Mouse (Mus musculus): ENCODE data around the gene Bco2. TPM values are rescaled to one million over a fixed set of nuclear protein-coding genes. Genes with fewer than 3 reads are reported as not detected.

Gene Bco2
- polyA plus RNA-seq, 1 experiment: 4.3 TPM

GRCm38 (mm10) chr9:50500467-50500973, 54.5 kb downstream of the Bco2 start:
- TF ChIP-seq CTCF (IDR thresholded peaks at IDR 0.05; ENCODE audit: extremely low read depth, insufficient read depth, low read length) (no peak), POLR2A (IDR thresholded peaks at IDR 0.05; ENCODE audit: extremely low read depth, insufficient read depth, low read length) (no peak)
- Histone ChIP-seq H3K4me3 (ENCODE audit: insufficient read depth, low read length) (peak overlapping the region; percentile 9; the same call in 1 of the 2 replicates), H3K27ac (ENCODE audit: insufficient read depth, low read length) (no peak overlapping the region), H3K4me1 (ENCODE audit: control insufficient read depth, insufficient read depth, low read length) (no peaks in the 10 kb centered on the region)

GRCm38 (mm10) chr9:50499781-50500180, 55.2 kb downstream of the Bco2 start:
- TF ChIP-seq CTCF (IDR thresholded peaks at IDR 0.05; ENCODE audit: extremely low read depth, insufficient read depth, low read length) (no peak), POLR2A (IDR thresholded peaks at IDR 0.05; ENCODE audit: extremely low read depth, insufficient read depth, low read length) (no peak)
- Histone ChIP-seq H3K27ac (ENCODE audit: insufficient read depth, low read length) (no peak overlapping the region), H3K4me3 (ENCODE audit: insufficient read depth, low read length) (no peak overlapping the region), H3K4me1 (ENCODE audit: control insufficient read depth, insufficient read depth, low read length) (no peaks in the 10 kb centered on the region)

- no peak overlapping the region for H3K4me3 ChIP-seq (ENCODE audit: insufficient read depth, low read length)
Measured at GRCm38 (mm10) chr9:50498815-50499214, 56.2 kb downstream of the Bco2 start.

GRCm38 (mm10) chr9:50497536-50497935, 57.4 kb downstream of the Bco2 start:
- Histone ChIP-seq H3K4me1 (ENCODE audit: control insufficient read depth, insufficient read depth, low read length) (no peaks in the 10 kb centered on the region), H3K4me3 (ENCODE audit: insufficient read depth, low read length) (no peak overlapping the region), H3K27ac (ENCODE audit: insufficient read depth, low read length) (no peak overlapping the region)
- TF ChIP-seq CTCF (IDR thresholded peaks at IDR 0.05; ENCODE audit: extremely low read depth, insufficient read depth, low read length) (no peak), POLR2A (IDR thresholded peaks at IDR 0.05; ENCODE audit: extremely low read depth, insufficient read depth, low read length) (no peak)

More at GRCm38 (mm10) chr9:50498815-50499214, 56.2 kb downstream of the Bco2 start:
- no peak for TF ChIP-seq CTCF (IDR thresholded peaks at IDR 0.05; ENCODE audit: extremely low read depth, insufficient read depth, low read length)
- no peak for TF ChIP-seq POLR2A (IDR thresholded peaks at IDR 0.05; ENCODE audit: extremely low read depth, insufficient read depth, low read length)
- Histone ChIP-seq H3K27ac (ENCODE audit: insufficient read depth, low read length) (no peak overlapping the region), H3K4me1 (ENCODE audit: control insufficient read depth, insufficient read depth, low read length) (no peaks in the 10 kb centered on the region)

GRCm38 (mm10) chr9:50497076-50497475, 57.9 kb downstream of the Bco2 start:
- no peak overlapping the region for H3K27ac ChIP-seq (ENCODE audit: insufficient read depth, low read length)
- TF ChIP-seq CTCF (IDR thresholded peaks at IDR 0.05; ENCODE audit: extremely low read depth, insufficient read depth, low read length) (no peak), POLR2A (IDR thresholded peaks at IDR 0.05; ENCODE audit: extremely low read depth, insufficient read depth, low read length) (no peak)
- H3K4me3 ChIP-seq (ENCODE audit: insufficient read depth, low read length): no peak overlapping the region
- H3K4me1 ChIP-seq (ENCODE audit: control insufficient read depth, insufficient read depth, low read length): no peaks in the 10 kb centered on the region

- H3K27ac ChIP-seq (ENCODE audit: insufficient read depth, low read length): no peak overlapping the region
- no peak for TF ChIP-seq CTCF (IDR thresholded peaks at IDR 0.05; ENCODE audit: extremely low read depth, insufficient read depth, low read length)
- TF ChIP-seq POLR2A (IDR thresholded peaks at IDR 0.05; ENCODE audit: extremely low read depth, insufficient read depth, low read length): no peak
Measured at GRCm38 (mm10) chr9:50496546-50496945, 58.4 kb downstream of the Bco2 start.

GRCm38 (mm10) chr9:50496151-50496505, 58.9 kb downstream of the Bco2 start:
- Histone ChIP-seq H3K27ac (ENCODE audit: insufficient read depth, low read length) (no peak overlapping the region), H3K4me1 (ENCODE audit: control insufficient read depth, insufficient read depth, low read length) (no peaks in the 10 kb centered on the region), H3K4me3 (ENCODE audit: insufficient read depth, low read length) (no peak overlapping the region)
- no peak for TF ChIP-seq CTCF (IDR thresholded peaks at IDR 0.05; ENCODE audit: extremely low read depth, insufficient read depth, low read length)
- TF ChIP-seq POLR2A (IDR thresholded peaks at IDR 0.05; ENCODE audit: extremely low read depth, insufficient read depth, low read length): no peak

More at GRCm38 (mm10) chr9:50496546-50496945, 58.4 kb downstream of the Bco2 start:
- Histone ChIP-seq H3K4me1 (ENCODE audit: control insufficient read depth, insufficient read depth, low read length) (no peaks in the 10 kb centered on the region), H3K4me3 (ENCODE audit: insufficient read depth, low read length) (no peak overlapping the region)

- no peak overlapping the region for H3K27ac ChIP-seq (ENCODE audit: insufficient read depth, low read length)
- H3K4me3 ChIP-seq (ENCODE audit: insufficient read depth, low read length): no peak overlapping the region
- H3K4me1 ChIP-seq (ENCODE audit: control insufficient read depth, insufficient read depth, low read length): no peaks in the 10 kb centered on the region
- TF ChIP-seq CTCF (IDR thresholded peaks at IDR 0.05; ENCODE audit: extremely low read depth, insufficient read depth, low read length) (no peak), POLR2A (IDR thresholded peaks at IDR 0.05; ENCODE audit: extremely low read depth, insufficient read depth, low read length) (no peak)
Measured at GRCm38 (mm10) chr9:50495405-50496150, 59.4 kb downstream of the Bco2 start.

- TF ChIP-seq CTCF (IDR thresholded peaks at IDR 0.05; ENCODE audit: extremely low read depth, insufficient read depth, low read length) (no peak), POLR2A (IDR thresholded peaks at IDR 0.05; ENCODE audit: extremely low read depth, insufficient read depth, low read length) (no peak)
- no peaks in the 10 kb centered on the region for H3K4me1 ChIP-seq (ENCODE audit: control insufficient read depth, insufficient read depth, low read length)
- H3K4me3 ChIP-seq (ENCODE audit: insufficient read depth, low read length): no peak within 1 kb of the TSS
- H3K27ac ChIP-seq (ENCODE audit: insufficient read depth, low read length): no peak within 1 kb of the TSS
Measured at GRCm38 (mm10) chr9:50494311-50494710, 60.7 kb downstream of the Bco2 start, which contains the start of gene Plet1. Gene Plet1 (plus strand): TSS chr9:50494525.

GRCm38 (mm10) chr9:50493777-50494176, 61.2 kb downstream of the Bco2 start:
- H3K4me1 ChIP-seq (ENCODE audit: control insufficient read depth, insufficient read depth, low read length): no peaks in the 10 kb centered on the region
- TF ChIP-seq CTCF (IDR thresholded peaks at IDR 0.05; ENCODE audit: extremely low read depth, insufficient read depth, low read length) (no peak), POLR2A (IDR thresholded peaks at IDR 0.05; ENCODE audit: extremely low read depth, insufficient read depth, low read length) (no peak)
- H3K27ac ChIP-seq (ENCODE audit: insufficient read depth, low read length): no peak overlapping the region
- no peak overlapping the region for H3K4me3 ChIP-seq (ENCODE audit: insufficient read depth, low read length)
